Mouse (Mus musculus) heart, postnatal 0 days (tissue): Measurements from ENCODE around the gene Arhgap23. TPM values are rescaled to one million over a fixed set of nuclear protein-coding genes. Genes with fewer than 3 reads are reported as not detected.
A peak's percentile ranks its signal among the peaks of the same experiment; 100 is the strongest.

Experiments
- ATAC-seq: fragments of 200-750 bp; cut with Nextera tagmentation; 2 replicates; pipeline ENCODE4 v1.8.0; 2017; ENCODE audit warnings: low read depth, moderate number of reproducible peaks, moderate library complexity; ENCODE audit not compliant: insufficient read depth
- DNase-seq: peaks from one replicate; pipeline ENCODE4 v3.0.0-alpha.2; 2016; ENCODE audit warnings: low spot score
- H3K27ac ChIP-seq: fragments of 300-500 bp; sonication (generic); 2 replicates; pipeline ENCODE4 v1.5.1; 2014; ENCODE audit warnings: low read depth, mild to moderate bottlenecking
- H3K27me3 ChIP-seq: fragments of 300-500 bp; sonication (generic); 2 replicates; pipeline ENCODE4 v1.6.1; 2014; ENCODE audit warnings: low read length, mixed read lengths; ENCODE audit not compliant: control insufficient read depth, insufficient read depth
- H3K36me3 ChIP-seq: fragments of 300-500 bp; sonication (generic); replicated peaks from 2 replicates; pipeline ENCODE4 v1.6.1; 2014; ENCODE audit warnings: low read length, mixed read lengths; ENCODE audit not compliant: control insufficient read depth, insufficient read depth
- H3K4me1 ChIP-seq: fragments of 300-500 bp; sonication (generic); 2 replicates; pipeline ENCODE4 v1.6.1; 2014; ENCODE audit warnings: antibody characterized with exemption; ENCODE audit not compliant: control insufficient read depth, insufficient read depth
- H3K4me2 ChIP-seq: fragments of 300-500 bp; sonication (generic); 2 replicates; pipeline ENCODE4 v1.6.1; 2014; ENCODE audit warnings: low read depth, mild to moderate bottlenecking, low read length, moderate library complexity
- H3K4me3 ChIP-seq: fragments of 300-500 bp; sonication (generic); 2 replicates; pipeline ENCODE4 v1.5.1; 2014; ENCODE audit warnings: low read depth, low read length
- H3K9ac ChIP-seq: fragments of 300-500 bp; sonication (generic); replicated peaks from 2 replicates; pipeline ENCODE4 v1.6.1; 2014; ENCODE audit warnings: low read depth, low read length, mixed read lengths
- H3K9me3 ChIP-seq: fragments of 300-500 bp; sonication (generic); replicated peaks from 2 replicates; pipeline ENCODE4 v1.6.1; 2016; ENCODE audit warnings: low read length; ENCODE audit not compliant: control insufficient read depth
- CTCF ChIP-seq: IDR thresholded peaks from 2 replicates; pipeline ENCODE4 v1.5.1; 2016; ENCODE audit warnings: antibody characterized with exemption, control low read depth, low read depth
- EP300 ChIP-seq: IDR thresholded peaks from 2 replicates; pipeline ENCODE4 v1.6.1; 2016; ENCODE audit warnings: antibody characterized with exemption, low read depth
- WGBS: fragments of 180-500 bp; shearing (Covaris S2); extraction: QIAGEN DNeasy Blood & Tissue Kit; methylation state at CpG from one replicate; pipeline ENCODE4 v1.1.7; 2014; 5-methylcytosine and 5-hydroxymethylcytosine counted together
- polyA plus RNA-seq: library from polyadenylated mRNA; unstranded; fragments of >200 nt; fragmentation: Nextera tagmentation; extraction: Ambion mirVana; gene quantifications from 2 replicates; pipeline ENCODE4 v1.2.1, GENCODE M21; 2015
- total RNA-seq: library from RNA; depleted of rRNA; stranded (reverse); fragments of >200 nt; gene quantifications from 2 replicates; pipeline ENCODE4 v1.2.3, GENCODE M21; 2014; ENCODE audit warnings: low replicate concordance

Arhgap23 gene
- total and polyA plus RNA-seq, 2 experiments from 2014 or later = 3.8 to 44.0 TPM

- DNase-seq (no peak), ATAC-seq (no peak)
- Histone ChIP-seq H3K9me3 (no peaks in the 10 kb centered on the region), H3K4me1 (peaks cover 27% of the 10 kb centered on the region), H3K4me3 (no peak overlapping the region), H3K9ac (no peak overlapping the region), H3K27ac (peak overlapping the region; percentile 23), H3K36me3 (no peaks in the 10 kb centered on the region), H3K4me2 (no peak overlapping the region), H3K27me3 (no peaks in the 10 kb centered on the region)
- no peak for TF ChIP-seq CTCF
- no peak for TF ChIP-seq EP300
- 60% methylated on average over 4 of the region's 4 CpGs for WGBS
Observed at GRCm38 (mm10) chr11:97422507-97422906, 7.2 kb downstream of the Arhgap23 start.

- Histone ChIP-seq H3K27me3 (no peaks in the 10 kb centered on the region), H3K4me1 (peaks cover 34% of the 10 kb centered on the region), H3K9me3 (no peaks in the 10 kb centered on the region), H3K4me2 (no peak overlapping the region), H3K4me3 (no peak overlapping the region), H3K36me3 (no peaks in the 10 kb centered on the region), H3K9ac (no peak overlapping the region), H3K27ac (peak overlapping the region; percentile 15)
- no peak for TF ChIP-seq CTCF
- TF ChIP-seq EP300 = no peak
- WGBS = 38% methylated on average over 5 of the region's 5 CpGs
- ATAC-seq (no peak), DNase-seq (no peak)
Observed at GRCm38 (mm10) chr11:97424092-97424692, 8.9 kb downstream of the Arhgap23 start.

GRCm38 (mm10) chr11:97424802-97425201, 9.5 kb downstream of the Arhgap23 start:
- Histone ChIP-seq H3K9me3 (no peaks in the 10 kb centered on the region), H3K9ac (no peak overlapping the region), H3K27me3 (no peaks in the 10 kb centered on the region), H3K27ac (peak overlapping the region; percentile 15), H3K36me3 (no peaks in the 10 kb centered on the region), H3K4me2 (no peak overlapping the region), H3K4me3 (no peak overlapping the region), H3K4me1 (peaks cover 38% of the 10 kb centered on the region)
- no peak for DNase-seq
- 48% methylated on average over 3 of the region's 3 CpGs for WGBS
- TF ChIP-seq CTCF = no peak
- no peak for TF ChIP-seq EP300
- no peak for ATAC-seq

GRCm38 (mm10) chr11:97427794-97428725, 12.7 kb downstream of the Arhgap23 start:
- TF ChIP-seq CTCF = no peak
- peak; percentile 69; the same call in 1 of the 2 replicates for TF ChIP-seq EP300
- Histone ChIP-seq H3K27me3 (no peaks in the 10 kb centered on the region), H3K9me3 (no peaks in the 10 kb centered on the region), H3K4me3 (peak overlapping the region; percentile 40), H3K9ac (peak overlapping the region; percentile 21; the same call in 1 of the 2 replicates), H3K4me2 (peak overlapping the region; percentile 66), H3K27ac (peak overlapping the region; percentile 94), H3K4me1 (peaks cover 35% of the 10 kb centered on the region), H3K36me3 (no peaks in the 10 kb centered on the region)
- ATAC-seq = peak; percentile 89
- peak; percentile 94 for DNase-seq
- WGBS = 2% methylated on average over 32 of the region's 32 CpGs

GRCm38 (mm10) chr11:97428726-97429077, 13.4 kb downstream of the Arhgap23 start:
- no peak for TF ChIP-seq EP300
- TF ChIP-seq CTCF = no peak
- Histone ChIP-seq H3K4me1 (peaks cover 33% of the 10 kb centered on the region), H3K9me3 (no peaks in the 10 kb centered on the region), H3K27me3 (no peaks in the 10 kb centered on the region), H3K4me3 (peak overlapping the region; percentile 40), H3K4me2 (peak overlapping the region; percentile 66), H3K36me3 (no peaks in the 10 kb centered on the region), H3K9ac (0 out of 2 replicates have a peak overlapping the region, but pooled peaks have one; percentile 18), H3K27ac (peak overlapping the region; percentile 94)
- ATAC-seq = peak; percentile 1
- 21% methylated on average over 4 of the region's 4 CpGs for WGBS
- DNase-seq = no peak
